Mouse (Mus musculus) midbrain, postnatal 0 days (tissue): ENCODE measurements around the gene Slc45a1. TPM values are rescaled to one million over a fixed set of nuclear protein-coding genes. Genes with fewer than 3 reads are reported as not detected.
"Not testable (repeated sequence)": the region's sequence is repeated elsewhere in the genome, so short reads cannot be mapped to it uniquely, and the experiment has no call there.

ENCODE experiments used
- ATAC-seq: fragments of 200-750 bp; cut with Nextera tagmentation; 2 replicates; pipeline ENCODE4 v1.8.0; 2017; ENCODE audit warnings: moderate number of reproducible peaks, mild to moderate bottlenecking, moderate TSS enrichment, moderate library complexity; ENCODE audit not compliant: low FRiP score
- DNase-seq: peaks from one replicate; pipeline ENCODE4 v3.0.0-alpha.2; 2015; ENCODE audit warnings: low spot score
- H3K27ac ChIP-seq: fragments of 300-500 bp; sonication (generic); 2 replicates; pipeline ENCODE4 v1.5.1; 2014; ENCODE audit warnings: low read depth, mild to moderate bottlenecking, low read length, mixed read lengths
- H3K27me3 ChIP-seq: fragments of 300-500 bp; sonication (generic); 2 replicates; pipeline ENCODE4 v1.6.1; 2014; ENCODE audit warnings: low read length, control low read depth, mixed read lengths; ENCODE audit not compliant: insufficient read depth
- H3K36me3 ChIP-seq: fragments of 300-500 bp; sonication (generic); 2 replicates; pipeline ENCODE4 v1.6.1; 2014; ENCODE audit warnings: low read length, control low read depth, mixed read lengths; ENCODE audit not compliant: insufficient read depth
- H3K4me1 ChIP-seq: fragments of 300-500 bp; sonication (generic); 2 replicates; pipeline ENCODE4 v1.6.1; 2014; ENCODE audit warnings: mild to moderate bottlenecking, control low read depth, antibody characterized with exemption, low read length, mixed read lengths; ENCODE audit not compliant: insufficient read depth
- H3K4me2 ChIP-seq: fragments of 300-500 bp; sonication (generic); 2 replicates; pipeline ENCODE4 v1.6.1; 2014; ENCODE audit warnings: low read depth, mild to moderate bottlenecking, low read length, mixed read lengths; ENCODE audit not compliant: poor library complexity, severe bottlenecking
- H3K4me3 ChIP-seq: fragments of 300-500 bp; sonication (generic); 2 replicates; pipeline ENCODE4 v1.5.1; 2014; ENCODE audit warnings: low read depth, mild to moderate bottlenecking, low read length, moderate library complexity
- H3K9ac ChIP-seq: fragments of 300-500 bp; sonication (generic); replicated peaks from 2 replicates; pipeline ENCODE4 v1.6.1; 2014; ENCODE audit warnings: mild to moderate bottlenecking, low read length, moderate library complexity, mixed read lengths; ENCODE audit not compliant: poor library complexity, severe bottlenecking
- H3K9me3 ChIP-seq: fragments of 300-500 bp; sonication (generic); 2 replicates; pipeline ENCODE4 v1.6.1; 2016; ENCODE audit warnings: low read length, control low read depth
- CTCF ChIP-seq: IDR thresholded peaks from 2 replicates; pipeline ENCODE4 v1.5.1; 2016; ENCODE audit warnings: antibody characterized with exemption, mild to moderate bottlenecking
- WGBS: fragments of 180-500 bp; shearing (Covaris S2); extraction: QIAGEN DNeasy Blood & Tissue Kit; methylation state at CpG from one replicate; pipeline ENCODE4 v1.1.7; 2014; 5-methylcytosine and 5-hydroxymethylcytosine counted together
- polyA plus RNA-seq: library from polyadenylated mRNA; unstranded; fragments of >200 nt; fragmentation: Nextera tagmentation; extraction: Ambion mirVana; gene quantifications from 2 replicates; pipeline ENCODE4 v1.2.1, GENCODE M21; 2015
- total RNA-seq: library from RNA; depleted of rRNA; stranded (reverse); fragments of >200 nt; gene quantifications from 2 replicates; pipeline ENCODE4 v1.2.3, GENCODE M21; 2014

The Slc45a1 gene
- total and polyA plus RNA-seq, 2 experiments from 2014 or later: 49.1 to 54.8 TPM

DNA sequence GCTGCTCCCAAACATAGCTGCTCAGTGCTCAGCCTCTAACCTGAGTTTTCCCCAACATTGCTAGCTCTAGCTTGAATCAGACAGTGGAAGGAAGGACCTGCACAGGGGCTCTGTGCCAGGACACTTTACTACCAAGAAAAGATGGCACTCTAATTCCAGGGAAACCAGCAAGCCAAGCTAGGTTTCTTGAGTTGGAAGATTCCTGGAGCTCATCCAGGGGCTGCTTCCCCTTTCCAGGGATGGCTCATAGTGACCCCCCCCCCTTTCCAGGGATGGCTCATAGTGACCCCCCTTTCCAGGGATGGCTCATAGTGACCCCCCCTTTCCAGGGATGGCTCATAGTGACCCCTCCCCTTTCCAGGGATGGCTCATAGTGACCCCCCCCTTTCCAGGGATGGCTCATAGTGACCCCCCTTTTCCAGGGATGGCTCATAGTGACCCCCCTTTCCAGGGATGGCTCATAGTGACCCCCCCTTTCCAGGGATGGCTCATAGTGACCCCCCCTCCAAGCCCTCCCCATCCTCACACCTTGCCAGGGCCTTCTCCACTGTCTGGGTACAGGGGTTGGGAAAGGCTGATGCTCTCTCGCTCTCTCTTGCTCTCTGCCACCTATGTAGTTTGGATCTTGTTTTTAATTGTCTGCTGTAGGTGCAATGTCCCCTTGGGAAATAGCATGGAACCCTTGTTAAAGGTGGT is 48.5 kb downstream of the Slc45a1 start:
- ATAC-seq: no peak
- Histone ChIP-seq H3K4me1 (peaks cover 15% of the 10 kb centered on the region), H3K9ac (no peak overlapping the region), H3K4me3 (no peak overlapping the region), H3K27ac (no peak overlapping the region), H3K9me3 (no peaks in the 10 kb centered on the region), H3K36me3 (no peaks in the 10 kb centered on the region), H3K27me3 (no peaks in the 10 kb centered on the region), H3K4me2 (no peak overlapping the region)
- 93% methylated on average over 1 of the region's 1 CpGs for WGBS
- TF ChIP-seq CTCF: no peak
- no peak for DNase-seq

DNA sequence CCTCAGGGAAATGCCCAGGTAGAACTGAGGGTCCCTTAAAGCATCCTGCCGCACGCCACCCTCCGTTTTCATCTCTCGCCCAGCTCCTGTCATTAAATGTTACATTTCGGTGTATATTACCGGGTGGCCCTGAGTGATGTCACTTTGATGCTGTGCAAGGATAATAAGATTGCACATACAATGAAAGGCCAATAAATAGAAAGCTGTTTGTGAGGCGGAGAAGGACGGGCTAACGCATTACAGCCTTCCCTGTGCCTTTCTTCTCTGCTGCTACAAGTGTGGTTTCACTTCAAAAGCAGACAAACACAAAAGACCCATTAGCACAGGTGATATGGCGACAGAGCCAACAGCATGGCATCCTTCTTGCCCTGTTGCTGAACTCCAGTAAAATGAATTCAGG is 50.5 kb downstream of the Slc45a1 start:
- Histone ChIP-seq H3K9ac (no peak overlapping the region), H3K9me3 (no peaks in the 10 kb centered on the region), H3K27me3 (no peaks in the 10 kb centered on the region), H3K27ac (no peak overlapping the region), H3K4me1 (peaks cover 14% of the 10 kb centered on the region), H3K36me3 (no peaks in the 10 kb centered on the region), H3K4me3 (no peak overlapping the region), H3K4me2 (no peak overlapping the region)
- WGBS: 40% methylated on average over 10 of the region's 10 CpGs
- ATAC-seq (no peak), DNase-seq (no peak)
- TF ChIP-seq CTCF: no peak

DNA sequence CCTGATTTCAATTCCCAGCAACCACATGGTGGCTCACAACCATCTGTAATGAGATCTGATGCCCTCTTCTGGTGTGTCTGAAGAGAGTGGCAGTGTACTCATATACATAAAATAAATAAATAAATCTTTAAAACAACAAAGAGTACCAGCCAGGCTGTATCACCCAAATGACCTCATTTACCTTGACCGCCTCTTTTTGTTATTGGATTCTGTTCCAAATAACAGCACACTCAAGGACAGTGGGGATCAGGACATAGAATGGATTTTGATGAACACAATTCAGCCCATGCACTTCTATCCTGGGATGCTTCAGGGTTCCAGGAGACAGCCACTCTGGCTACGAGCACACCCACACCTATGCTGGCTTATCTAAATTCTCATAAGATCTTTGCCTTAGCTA is 51.5 kb downstream of the Slc45a1 start:
- not testable (repeated sequence) for H3K36me3 ChIP-seq, H3K4me1 ChIP-seq, H3K27ac ChIP-seq, H3K4me3 ChIP-seq, H3K27me3 ChIP-seq, H3K9ac ChIP-seq, DNase-seq, ATAC-seq, H3K4me2 ChIP-seq, H3K9me3 ChIP-seq
- WGBS: 89% methylated on average over 2 of the region's 2 CpGs

DNA sequence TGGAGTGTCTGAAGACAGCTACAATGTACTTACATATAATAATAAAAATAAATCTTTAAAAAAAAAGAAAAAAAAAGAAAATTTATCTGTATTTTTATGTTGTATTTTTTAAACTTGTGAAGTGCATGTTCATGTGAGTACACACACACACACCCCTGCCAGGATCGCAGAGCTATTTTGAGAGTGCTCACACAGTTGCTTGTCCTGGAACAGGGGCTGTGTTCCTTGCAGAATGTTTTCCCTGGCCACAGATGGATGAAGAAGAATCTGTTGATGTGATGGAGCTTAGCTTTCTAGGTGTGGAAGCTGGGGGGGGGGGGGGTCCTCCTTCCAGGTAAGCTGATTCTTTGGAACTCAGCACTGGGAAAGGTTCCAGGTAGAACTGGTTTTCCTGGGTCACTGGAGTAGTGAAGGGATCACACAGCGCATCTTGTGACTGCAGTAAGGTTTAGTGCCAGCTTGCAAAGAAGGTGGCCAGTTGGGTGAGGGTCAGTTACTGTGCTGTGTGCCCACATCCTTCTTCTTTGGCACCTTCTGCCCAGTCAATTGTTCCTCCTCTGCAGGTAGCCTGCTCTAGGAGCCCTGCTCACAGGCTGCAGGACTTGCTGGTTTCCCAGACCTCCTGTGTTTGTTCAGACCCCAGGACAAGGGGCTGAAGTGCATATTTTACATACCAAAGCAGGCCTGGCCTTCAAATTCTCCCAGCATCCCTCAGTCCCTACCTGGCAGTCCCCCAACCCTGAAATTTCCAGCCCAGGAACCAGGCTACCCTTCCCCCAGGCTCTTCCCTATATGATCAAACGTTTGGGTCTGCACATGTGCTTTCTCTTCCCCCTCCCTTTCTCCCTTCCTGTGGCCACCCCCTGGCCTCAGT is 52.6 kb downstream of the Slc45a1 start:
- Histone ChIP-seq H3K4me3 (no peak overlapping the region), H3K4me2 (no peak overlapping the region), H3K27ac (peak overlapping the region; percentile 38; the same call in 1 of the 2 replicates), H3K4me1 (peaks cover 3% of the 10 kb centered on the region; the same call in 1 of the 2 replicates), H3K9me3 (no peaks in the 10 kb centered on the region), H3K9ac (no peak overlapping the region), H3K36me3 (no peaks in the 10 kb centered on the region), H3K27me3 (no peaks in the 10 kb centered on the region)
- DNase-seq (no peak), ATAC-seq (no peak)
- no peak for TF ChIP-seq CTCF
- WGBS: 71% methylated on average over 3 of the region's 3 CpGs

DNA sequence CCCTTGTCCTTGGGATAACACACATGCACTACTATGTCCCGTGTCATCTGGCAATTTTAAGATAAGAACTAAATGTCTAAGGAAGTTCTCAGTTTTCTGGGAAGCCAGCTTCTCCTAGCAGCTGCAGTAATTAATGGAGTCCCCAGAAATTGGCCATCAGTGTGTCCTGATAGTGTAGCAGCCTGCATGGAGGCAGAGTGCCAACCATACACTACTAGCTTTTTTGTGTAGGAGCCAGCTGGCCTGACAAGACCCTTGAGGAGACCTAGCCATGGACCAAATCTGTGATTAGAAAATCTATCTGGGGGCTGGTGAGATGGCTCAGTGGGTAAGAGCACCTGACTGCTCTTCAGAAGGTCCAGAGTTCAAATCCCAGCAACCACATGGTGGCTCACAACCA is 53.3 kb downstream of the Slc45a1 start:
- DNase-seq (peak; percentile 83), ATAC-seq (no peak)
- WGBS: 76% methylated on average over 1 of the region's 1 CpGs
- no peak for TF ChIP-seq CTCF
- H3K27ac ChIP-seq: no peak overlapping the region
- no peak overlapping the region for H3K4me3 ChIP-seq
- peaks cover 3% of the 10 kb centered on the region; the same call in 1 of the 2 replicates for H3K4me1 ChIP-seq
- no peaks in the 10 kb centered on the region for H3K9me3 ChIP-seq
- no peak overlapping the region for H3K9ac ChIP-seq
- no peaks in the 10 kb centered on the region for H3K27me3 ChIP-seq
- H3K4me2 ChIP-seq: no peak overlapping the region
- no peaks in the 10 kb centered on the region for H3K36me3 ChIP-seq

DNA sequence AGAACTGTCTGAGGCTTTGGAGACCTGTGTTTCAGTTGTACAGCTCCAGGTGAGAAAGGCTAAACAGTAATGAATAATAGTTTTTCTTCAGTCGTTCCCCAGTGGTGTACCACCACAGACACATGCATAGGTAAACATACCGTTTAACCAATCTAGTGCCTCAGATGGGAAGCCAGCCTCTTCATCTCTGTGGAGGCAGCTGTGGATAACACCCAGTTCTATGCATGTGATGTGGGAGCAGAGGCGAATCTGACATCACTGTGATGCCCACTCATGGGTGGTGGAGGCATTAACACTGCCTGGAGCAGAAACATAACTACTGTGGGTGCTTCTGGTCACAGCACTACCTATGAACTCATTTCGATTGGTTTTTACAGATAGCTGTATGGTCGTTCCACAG is 56.0 kb downstream of the Slc45a1 start:
- ATAC-seq: no peak
- WGBS: 86% methylated on average over 5 of the region's 5 CpGs
- Histone ChIP-seq H3K9ac (no peak overlapping the region), H3K27ac (no peak overlapping the region), H3K4me3 (no peak overlapping the region), H3K36me3 (no peaks in the 10 kb centered on the region), H3K27me3 (no peaks in the 10 kb centered on the region), H3K9me3 (no peaks in the 10 kb centered on the region), H3K4me1 (peaks cover 3% of the 10 kb centered on the region; the same call in 1 of the 2 replicates), H3K4me2 (no peak overlapping the region)
- TF ChIP-seq CTCF: no peak
- DNase-seq: no peak
